Mouse (Mus musculus): ENCODE measurements around the gene Ankrd33b. TPM values are rescaled to one million over a fixed set of nuclear protein-coding genes. Genes with fewer than 3 reads are reported as not detected.

Ankrd33b gene
- 0.97 to 11.6 TPM (median 9.1 TPM) in 3 replicates for total RNA-seq (2017)

DNA sequence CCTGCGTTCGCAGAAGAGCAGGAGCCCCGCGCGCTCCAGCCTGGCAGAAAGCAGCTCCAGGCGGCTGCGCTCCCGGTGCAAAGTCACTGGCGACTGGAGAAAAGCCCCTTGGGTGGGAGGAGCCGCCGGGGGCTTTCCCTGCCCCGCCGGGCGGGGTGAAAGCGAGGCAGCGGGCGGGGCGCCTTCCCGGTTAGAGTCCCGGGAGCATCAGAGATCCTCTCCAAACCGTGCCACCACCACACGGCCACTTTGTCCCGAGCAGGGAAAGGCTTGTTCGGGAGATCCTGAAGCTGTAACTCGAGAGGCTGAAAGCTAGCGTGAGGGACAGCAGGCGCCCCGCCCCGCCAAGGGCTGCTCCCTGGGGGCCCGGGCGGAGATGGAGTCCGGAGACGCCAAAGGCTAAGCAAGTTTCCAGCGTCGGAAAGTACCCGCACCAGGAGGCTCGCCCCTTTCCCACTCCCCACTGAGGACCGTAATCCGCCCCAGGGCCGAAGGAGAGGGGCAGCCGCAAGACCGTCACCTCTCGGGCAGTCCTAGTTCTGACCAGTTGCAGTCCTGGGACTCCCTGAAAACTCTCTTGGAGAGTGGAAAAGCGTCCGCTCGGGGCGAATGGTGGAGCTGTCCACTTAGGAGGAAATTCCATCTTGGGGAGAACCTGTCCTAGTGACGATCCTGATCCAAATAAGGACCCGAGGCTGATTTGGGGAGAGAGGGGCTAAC is at the start of gene Ankrd33b:
Gene Ankrd33b, minus strand, starts transcription at position 246 of the 720 bp plus-strand sequence.
- no peak for ATAC-seq (replicated peaks; ENCODE audit: insufficient number of reproducible peaks, low FRiP score, low TSS enrichment, poor library complexity, severe bottlenecking)

DNA sequence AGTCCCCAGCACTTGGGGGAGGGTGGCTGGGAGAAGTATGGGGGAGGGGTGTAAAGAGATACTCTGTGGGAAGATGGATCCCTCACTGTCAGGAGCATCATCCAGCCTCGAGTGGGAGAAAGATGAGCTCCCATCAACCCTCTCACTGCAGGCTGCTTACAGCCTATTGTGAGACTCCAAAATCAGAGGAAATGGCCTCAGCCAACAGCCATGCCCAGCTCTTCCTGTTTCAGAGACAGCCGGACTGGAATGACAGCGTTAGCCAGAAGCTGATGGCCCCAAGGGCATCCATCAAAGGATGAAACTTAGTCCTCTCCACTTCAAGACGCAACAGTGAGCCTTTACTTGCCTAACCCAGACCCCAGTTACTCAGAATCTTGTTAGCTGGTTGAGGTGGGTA is 47.7 kb upstream of the Ankrd33b start:
- ATAC-seq (replicated peaks; ENCODE audit: insufficient number of reproducible peaks, low FRiP score, low TSS enrichment, poor library complexity, severe bottlenecking): no peak

DNA sequence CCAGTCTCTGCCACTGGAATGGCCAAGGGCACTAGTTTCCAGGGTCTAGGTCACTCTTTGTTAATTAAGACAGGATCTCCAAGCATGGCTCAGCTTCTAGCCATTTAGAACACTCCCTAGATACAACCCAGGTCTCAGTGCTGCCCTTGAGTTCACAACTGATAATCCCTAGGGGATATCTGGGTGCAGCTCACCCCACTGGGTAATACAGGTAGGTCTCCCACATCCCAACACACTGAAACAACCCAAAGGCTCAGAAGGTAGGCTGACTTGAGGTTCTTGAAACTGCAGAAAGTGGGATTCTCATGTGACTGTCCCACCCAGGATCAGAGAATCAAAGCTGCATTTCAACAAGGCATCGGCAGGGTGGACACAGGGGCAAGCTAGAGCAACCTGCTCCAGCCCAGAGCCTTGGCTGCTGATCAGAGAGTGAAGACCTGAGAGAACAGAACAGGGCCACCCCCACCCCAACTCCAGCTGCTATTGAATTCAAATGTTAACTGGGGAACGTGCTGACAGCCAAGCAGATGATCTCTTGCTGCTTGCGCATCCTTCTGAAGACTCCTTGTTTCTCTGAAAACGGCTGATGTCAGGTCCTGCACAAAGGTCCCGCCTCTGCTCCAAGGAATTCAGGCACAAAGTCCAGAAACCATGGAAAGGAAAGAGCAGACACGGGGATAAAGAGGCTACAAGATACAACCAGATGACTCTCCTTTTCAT is 46.8 kb upstream of the Ankrd33b start:
- ATAC-seq (replicated peaks; ENCODE audit: insufficient number of reproducible peaks, low FRiP score, low TSS enrichment, poor library complexity, severe bottlenecking): no peak

DNA sequence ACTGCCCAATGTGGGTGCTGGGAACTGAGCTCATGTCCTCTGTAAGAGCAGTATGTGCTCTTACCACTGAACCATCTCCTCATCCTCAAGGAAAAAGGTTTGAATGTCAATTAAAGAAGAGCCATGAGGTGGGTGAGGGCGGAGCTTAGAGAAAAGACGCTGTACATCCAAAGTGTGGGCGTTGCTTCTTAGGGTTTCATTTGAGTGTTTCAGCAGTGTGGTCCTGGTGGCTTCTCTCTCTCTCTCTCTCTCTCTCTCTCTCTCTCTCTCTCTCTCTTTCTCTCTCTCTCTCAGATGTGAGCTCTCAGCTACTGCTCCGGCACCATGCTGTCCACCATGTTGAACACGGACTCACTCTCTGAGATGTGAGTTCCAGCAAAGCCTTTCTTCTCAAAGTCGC is 46.1 kb upstream of the Ankrd33b start:
- no peak for ATAC-seq (replicated peaks; ENCODE audit: insufficient number of reproducible peaks, low FRiP score, low TSS enrichment, poor library complexity, severe bottlenecking)

DNA sequence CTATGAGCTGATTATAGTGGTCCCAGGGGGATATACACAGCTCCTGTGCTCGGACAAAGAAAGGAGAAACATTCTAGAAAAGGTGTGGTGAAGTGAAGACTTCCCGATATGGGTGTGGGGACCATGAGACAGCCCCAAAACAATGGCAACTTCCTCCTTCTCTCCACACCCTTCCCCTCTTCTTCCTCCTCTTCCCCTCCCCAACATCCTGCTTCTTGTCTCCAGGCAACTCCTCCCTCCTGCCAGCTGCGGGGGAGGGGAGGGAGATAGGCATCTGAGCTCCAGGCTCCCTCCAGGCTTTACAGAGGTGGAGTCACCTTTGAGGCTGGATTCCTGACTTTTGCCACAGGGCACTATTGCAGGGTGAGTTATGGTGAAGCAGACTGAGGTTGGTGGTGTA is 45.4 kb upstream of the Ankrd33b start:
- peak; percentile 60 for ATAC-seq (replicated peaks; ENCODE audit: insufficient number of reproducible peaks, low FRiP score, low TSS enrichment, poor library complexity, severe bottlenecking)

DNA sequence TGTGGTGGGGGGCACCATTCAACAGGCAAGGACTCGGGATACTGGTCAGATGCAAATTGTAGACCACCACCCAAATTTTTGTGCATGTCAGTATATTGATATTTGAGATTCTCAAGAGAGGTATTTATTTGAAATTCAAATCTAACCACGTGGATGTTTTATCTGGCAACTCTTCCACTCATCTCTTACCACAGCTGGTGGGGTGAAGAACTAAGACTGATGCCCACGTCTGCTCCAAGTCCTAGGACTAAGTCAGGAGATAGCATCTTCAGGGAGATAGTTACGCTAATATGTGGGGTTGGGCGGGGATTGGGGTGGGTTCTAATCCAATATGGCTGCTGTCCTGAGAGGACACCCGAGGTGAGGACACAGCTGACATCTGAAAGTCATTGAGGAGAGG is 44.9 kb upstream of the Ankrd33b start:
- ATAC-seq (replicated peaks; ENCODE audit: insufficient number of reproducible peaks, low FRiP score, low TSS enrichment, poor library complexity, severe bottlenecking): no peak

DNA sequence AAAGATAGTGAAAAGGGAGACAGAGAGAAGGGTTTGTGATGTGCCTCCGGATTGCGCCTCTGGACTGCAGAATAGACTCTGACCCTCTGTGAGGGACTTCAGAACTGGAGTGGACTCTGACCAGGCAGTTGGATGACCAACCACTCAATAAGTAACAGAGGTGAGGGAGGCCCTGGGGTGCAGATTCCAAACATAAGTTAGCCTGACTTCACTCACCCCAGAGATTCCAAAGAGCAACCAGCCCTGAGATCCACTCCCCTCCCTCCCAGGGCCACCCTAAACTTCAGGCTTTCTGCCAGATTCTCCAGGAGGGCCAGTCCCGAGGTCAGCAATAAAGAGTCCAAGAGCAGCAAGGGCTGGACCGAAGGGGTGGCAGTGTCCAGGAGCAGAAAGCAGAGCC is 40.0 kb upstream of the Ankrd33b start:
- no peak for ATAC-seq (replicated peaks; ENCODE audit: insufficient number of reproducible peaks, low FRiP score, low TSS enrichment, poor library complexity, severe bottlenecking)

DNA sequence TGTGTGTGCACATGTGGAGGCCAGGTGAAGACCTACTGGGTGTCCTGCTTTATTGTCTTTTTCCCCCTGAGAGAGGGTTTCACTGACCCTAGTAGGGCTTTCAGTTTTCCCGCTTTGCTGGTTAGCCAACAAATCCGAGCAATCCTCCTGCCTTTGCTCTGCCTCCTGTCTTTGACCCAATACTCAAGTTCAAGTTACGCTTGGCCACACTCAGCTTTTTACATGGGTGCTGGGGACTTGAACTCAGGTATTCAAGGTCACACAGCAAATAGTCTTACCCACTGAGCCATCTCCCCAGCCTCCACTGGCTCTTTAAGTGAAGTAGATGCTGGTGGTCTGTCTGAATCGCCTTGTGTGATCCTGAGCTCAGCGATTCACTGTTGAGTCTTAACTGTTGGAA is 39.4 kb upstream of the Ankrd33b start:
- no peak for ATAC-seq (replicated peaks; ENCODE audit: insufficient number of reproducible peaks, low FRiP score, low TSS enrichment, poor library complexity, severe bottlenecking)

DNA sequence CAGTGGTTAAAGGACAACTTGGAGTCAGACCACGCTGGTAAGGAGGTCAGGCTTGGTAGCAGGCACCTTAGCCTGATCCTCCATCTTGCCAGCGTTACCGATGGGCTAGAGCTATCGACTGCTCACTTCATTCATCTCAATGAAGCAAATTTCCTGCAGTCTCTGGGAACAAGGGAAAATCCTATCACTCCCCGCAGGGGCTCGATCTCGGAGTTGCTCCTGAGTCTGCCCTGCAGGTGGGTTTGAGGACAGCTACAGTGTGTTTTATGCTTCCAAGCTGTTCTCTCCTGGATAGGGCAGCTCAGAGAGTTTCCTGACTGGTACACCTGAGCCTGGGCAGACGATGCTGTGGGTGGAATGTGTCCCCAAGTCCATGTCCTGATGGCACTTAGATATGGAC is 36.8 kb upstream of the Ankrd33b start:
- no peak for ATAC-seq (replicated peaks; ENCODE audit: insufficient number of reproducible peaks, low FRiP score, low TSS enrichment, poor library complexity, severe bottlenecking)

DNA sequence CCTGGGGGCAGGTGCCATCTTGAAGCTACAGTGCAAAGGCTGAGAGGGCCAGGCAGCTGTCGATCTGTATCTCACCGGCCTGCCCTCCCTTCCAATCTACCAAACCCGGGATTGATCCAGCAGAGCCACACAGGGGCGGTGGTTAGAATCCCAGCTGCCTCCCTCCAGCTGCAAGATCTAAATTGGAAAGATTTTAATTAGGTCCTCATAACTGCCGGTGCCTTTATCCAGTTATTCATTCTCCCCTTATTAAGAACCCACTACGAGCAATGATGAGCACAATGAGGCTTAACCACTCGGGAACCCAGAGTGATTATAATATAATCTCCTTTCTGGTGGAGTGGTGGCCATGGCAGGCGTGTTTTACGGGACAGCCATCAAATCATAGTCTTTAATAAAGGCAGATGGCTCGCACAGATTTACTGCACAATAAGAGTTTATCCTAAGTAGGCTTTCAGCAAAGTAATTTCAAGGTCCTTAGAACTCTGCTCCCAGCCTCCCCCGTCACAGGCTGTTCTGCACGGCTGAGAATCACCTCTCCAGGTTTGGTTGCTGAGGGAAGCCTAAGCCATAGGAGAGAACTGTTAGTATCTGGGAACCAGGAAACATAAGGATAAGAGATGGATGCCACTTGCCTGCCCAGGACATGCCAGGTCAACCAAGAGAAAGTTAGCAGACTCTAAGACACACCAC is 34.8 kb upstream of the Ankrd33b start:
- no peak for ATAC-seq (replicated peaks; ENCODE audit: insufficient number of reproducible peaks, low FRiP score, low TSS enrichment, poor library complexity, severe bottlenecking)

DNA sequence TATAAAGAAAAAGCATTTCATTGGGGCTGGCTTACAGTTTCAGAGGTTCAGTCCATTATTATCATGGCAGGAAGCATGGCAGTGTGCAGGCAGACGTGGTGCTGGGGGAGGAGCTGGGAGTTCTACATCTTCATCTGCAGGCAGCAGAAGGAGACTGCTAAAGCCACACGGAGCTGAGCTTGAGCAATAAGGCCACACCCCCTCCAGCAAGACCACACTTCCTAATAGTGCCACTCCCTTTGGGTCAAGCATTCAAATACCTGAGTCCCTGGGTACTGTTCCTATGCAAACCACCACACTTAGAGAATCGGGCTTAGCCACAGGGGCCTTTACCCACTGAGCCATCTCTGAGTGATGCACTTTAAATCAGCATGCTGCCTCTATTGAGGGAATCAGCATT is 33.4 kb upstream of the Ankrd33b start:
- no peak for ATAC-seq (replicated peaks; ENCODE audit: insufficient number of reproducible peaks, low FRiP score, low TSS enrichment, poor library complexity, severe bottlenecking)

DNA sequence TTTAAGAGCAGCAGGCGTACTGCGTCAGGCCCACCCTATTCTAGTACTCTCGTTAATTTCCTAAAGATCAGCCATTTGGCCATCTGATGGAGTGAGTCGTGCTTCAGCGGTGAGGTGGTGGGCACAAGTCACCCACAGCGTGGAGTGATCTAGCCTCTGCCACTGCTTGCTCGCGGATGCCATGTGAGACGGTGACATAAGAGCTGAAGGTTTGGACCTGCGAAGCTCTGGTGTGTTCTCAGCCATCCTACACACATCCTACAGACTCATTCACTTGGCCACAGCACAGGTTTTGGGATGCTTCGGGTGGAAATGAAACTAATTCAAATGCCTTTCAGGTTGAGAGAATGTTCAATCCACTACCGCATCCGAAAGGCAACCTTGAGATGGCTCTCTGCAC is 31.2 kb upstream of the Ankrd33b start:
- ATAC-seq (replicated peaks; ENCODE audit: insufficient number of reproducible peaks, low FRiP score, low TSS enrichment, poor library complexity, severe bottlenecking): no peak

DNA sequence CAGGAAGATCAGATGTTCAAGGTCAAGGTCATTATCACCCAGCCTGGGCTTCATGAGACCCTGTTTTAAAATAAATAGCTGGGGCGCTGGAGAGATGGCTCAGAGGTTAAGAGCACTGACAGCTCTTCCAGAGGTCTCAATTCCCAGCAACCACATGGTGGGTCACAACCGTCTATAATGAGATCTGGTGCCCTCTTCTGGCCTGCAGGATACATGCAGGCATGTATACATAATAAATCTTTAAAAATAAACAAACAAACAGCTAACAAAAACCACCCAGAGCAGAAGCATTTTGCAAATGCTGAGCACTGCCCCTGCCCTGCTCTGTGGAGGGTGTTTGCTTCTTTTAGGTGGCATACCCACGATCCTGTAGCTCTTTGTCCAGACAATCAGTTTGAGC is 29.9 kb upstream of the Ankrd33b start:
- no peak for ATAC-seq (replicated peaks; ENCODE audit: insufficient number of reproducible peaks, low FRiP score, low TSS enrichment, poor library complexity, severe bottlenecking)

DNA sequence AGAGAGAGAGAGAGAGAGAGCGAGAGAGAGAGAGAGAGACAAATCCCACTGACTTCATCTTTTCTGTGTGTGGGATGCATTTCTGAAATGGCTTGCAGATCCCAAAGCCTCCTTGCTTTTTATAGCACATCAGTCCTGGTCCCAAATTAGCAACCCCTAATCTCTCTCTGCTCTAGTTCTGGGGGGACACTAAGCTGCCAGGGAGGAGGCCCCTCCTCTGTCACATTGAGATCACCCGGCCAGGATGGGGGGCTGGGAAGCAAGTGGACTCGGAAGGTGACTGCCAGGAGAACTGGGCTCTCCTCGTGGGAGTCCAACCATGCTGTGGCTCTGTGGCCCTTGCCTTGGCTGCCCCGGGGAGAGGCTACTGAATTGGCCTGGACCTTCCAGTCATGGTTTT is 29.2 kb upstream of the Ankrd33b start:
- no peak for ATAC-seq (replicated peaks; ENCODE audit: insufficient number of reproducible peaks, low FRiP score, low TSS enrichment, poor library complexity, severe bottlenecking)

DNA sequence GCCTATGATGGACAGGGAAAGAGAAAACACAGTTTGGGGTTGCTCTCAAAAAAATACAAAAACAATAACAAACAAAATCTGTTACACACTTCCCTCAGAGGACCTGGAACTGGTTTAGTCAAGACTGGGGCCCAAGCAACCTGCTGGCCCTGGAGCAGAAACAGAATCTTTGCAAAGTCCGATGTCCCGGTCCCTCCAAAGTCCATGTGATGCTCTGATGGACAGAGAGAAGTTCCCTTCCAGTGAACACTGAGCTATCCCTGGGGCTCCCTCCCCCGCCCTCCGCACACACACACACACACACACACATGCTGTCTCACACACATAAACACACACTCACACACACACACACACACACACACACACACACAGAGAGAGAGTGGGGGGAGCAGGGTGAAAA is 28.5 kb upstream of the Ankrd33b start:
- ATAC-seq (replicated peaks; ENCODE audit: insufficient number of reproducible peaks, low FRiP score, low TSS enrichment, poor library complexity, severe bottlenecking): no peak

DNA sequence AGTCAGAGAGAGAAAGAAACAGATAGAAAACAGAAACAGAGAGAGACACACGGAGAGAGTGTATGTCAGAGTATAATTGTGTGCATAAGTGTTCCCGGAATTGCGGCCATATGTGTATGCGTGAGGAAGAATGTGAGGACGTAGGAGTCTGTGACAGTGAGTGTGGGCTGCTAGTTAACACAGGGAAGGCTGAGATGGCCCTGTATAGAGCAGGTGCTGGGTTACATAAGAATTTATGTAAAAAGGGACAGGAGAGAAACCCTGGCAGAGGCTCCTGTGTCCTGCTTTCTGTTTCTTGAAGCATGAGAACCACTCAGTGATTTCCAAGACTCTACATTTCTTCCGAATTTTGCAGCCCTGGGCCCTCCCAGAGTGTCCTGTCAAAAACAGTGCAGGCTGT is 25.9 kb upstream of the Ankrd33b start:
- no peak for ATAC-seq (replicated peaks; ENCODE audit: insufficient number of reproducible peaks, low FRiP score, low TSS enrichment, poor library complexity, severe bottlenecking)

DNA sequence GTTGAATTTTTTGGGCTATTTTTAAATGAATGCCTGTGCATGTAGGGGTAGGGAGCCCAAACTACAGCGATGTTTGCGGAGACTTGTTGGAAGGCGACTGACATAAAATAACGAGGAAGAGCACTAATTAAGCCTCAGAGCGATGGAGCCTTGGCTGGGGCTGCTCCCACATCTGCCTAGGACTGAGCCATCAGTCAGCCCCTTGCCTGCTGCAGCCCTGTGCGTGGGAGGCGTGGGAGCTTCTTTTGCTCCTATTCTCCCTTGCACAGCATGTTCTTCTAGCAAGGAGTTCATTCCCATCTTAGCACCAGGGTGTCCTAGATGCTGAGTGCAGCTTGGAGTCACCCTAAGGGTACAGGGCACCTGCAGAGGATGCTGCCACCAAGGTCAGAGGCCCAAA is 25.2 kb upstream of the Ankrd33b start:
- ATAC-seq (replicated peaks; ENCODE audit: insufficient number of reproducible peaks, low FRiP score, low TSS enrichment, poor library complexity, severe bottlenecking): no peak

DNA sequence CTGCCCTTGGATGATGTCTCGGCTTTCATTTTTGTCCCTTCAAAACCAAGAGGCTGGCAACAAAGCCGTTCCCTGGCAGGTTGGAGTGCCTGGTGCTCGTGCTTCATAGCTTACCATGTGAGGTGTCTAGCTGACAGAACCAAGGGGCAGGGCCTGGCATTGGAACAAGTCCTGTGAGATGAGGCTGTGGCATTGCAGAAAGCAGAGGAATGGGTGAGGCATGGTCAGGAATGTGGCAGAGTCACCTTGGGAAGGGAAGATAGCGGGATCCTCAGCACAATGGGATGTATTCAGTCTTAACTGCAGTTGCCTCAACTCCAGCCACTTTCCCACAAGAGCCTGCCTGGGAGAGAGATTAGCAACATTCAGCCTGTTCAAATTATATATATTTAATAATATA is 24.6 kb upstream of the Ankrd33b start:
- no peak for ATAC-seq (replicated peaks; ENCODE audit: insufficient number of reproducible peaks, low FRiP score, low TSS enrichment, poor library complexity, severe bottlenecking)

DNA sequence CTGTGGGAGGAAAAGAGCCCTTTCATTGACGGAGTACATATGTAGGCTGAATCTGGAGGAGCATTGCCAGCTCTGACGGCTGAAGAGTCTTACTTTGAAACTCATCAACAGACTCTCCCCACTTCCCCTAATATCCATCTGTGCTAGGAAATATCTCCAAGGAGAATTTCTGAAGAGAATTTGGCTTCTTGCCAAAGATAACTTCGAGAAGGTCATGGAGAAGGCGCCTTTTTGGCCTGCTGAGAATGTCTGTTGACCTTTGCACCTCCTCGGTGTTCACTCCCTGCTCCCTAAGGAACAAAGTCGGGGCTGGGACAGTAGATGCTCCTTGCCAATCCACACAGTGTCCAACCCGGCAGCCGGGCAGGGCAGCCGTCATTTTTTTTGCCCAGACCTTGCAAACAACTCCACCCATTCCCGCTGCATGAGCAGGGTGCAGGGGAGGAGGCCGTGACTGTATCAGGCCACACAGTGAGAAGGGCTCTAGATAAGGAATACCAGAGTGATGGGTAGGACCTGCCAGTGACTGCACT is 14.5 kb upstream of the Ankrd33b start:
- ATAC-seq (replicated peaks; ENCODE audit: insufficient number of reproducible peaks, low FRiP score, low TSS enrichment, poor library complexity, severe bottlenecking): no peak

DNA sequence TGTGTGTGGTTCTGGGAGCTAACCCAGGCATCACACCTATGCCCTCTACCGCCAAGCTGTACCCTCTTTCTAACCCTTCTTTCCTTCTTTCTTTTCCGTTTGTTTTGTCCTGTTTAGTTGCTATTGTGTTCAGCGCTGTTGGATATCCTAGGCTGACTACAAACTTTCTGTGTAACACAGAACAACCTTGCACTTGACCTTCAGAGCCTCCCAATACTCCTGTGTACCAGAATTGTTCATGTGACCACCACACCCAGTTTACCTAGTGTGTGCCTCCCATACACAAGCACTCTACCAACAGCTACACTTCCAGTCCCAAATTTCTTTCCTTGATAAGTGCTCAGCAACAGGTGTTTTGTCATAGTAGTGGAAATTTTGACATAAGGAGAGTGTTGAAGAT is 11.9 kb upstream of the Ankrd33b start:
- ATAC-seq (replicated peaks; ENCODE audit: insufficient number of reproducible peaks, low FRiP score, low TSS enrichment, poor library complexity, severe bottlenecking): no peak
